Mouse (Mus musculus) spleen, adult 2 months (tissue): ENCODE measurements around the gene Slc22a14. TPM values are rescaled to one million over a fixed set of nuclear protein-coding genes. Genes with fewer than 3 reads are reported as not detected.
A peak's percentile ranks its signal among the peaks of the same experiment; 100 is the strongest.

Experiments
- DNase-seq, 2 experiments: peaks; one replicate each; pipeline versions ENCODE4 v3.0.0 to v3.0.0-alpha.2; 2012 to 2021; ENCODE audit warnings: low spot score in 2 of 2, low read depth in 1 of 2
- H3K27ac ChIP-seq: fragments of 200-500 bp; 2 replicates; pipeline ENCODE4 v1.5.1; 2012; ENCODE audit warnings: low read length, inconsistent platforms; ENCODE audit not compliant: insufficient read depth
- H3K27me3 ChIP-seq: fragments of 200-500 bp; 2 replicates; pipeline ENCODE4 v1.6.1; 2012; ENCODE audit warnings: mild to moderate bottlenecking, moderate library complexity, low read length, inconsistent platforms; ENCODE audit not compliant: control insufficient read depth, insufficient read depth
- H3K36me3 ChIP-seq: fragments of 200-500 bp; 2 replicates; pipeline ENCODE4 v1.6.1; 2012; ENCODE audit warnings: mild to moderate bottlenecking, low read length, inconsistent platforms; ENCODE audit not compliant: control insufficient read depth, insufficient read depth
- H3K4me1 ChIP-seq: fragments of 200-500 bp; 2 replicates; pipeline ENCODE4 v1.6.1; 2011; ENCODE audit warnings: inconsistent platforms; ENCODE audit not compliant: control insufficient read depth, insufficient read depth, insufficient read length
- H3K4me3 ChIP-seq: fragments of 200-500 bp; 2 replicates; pipeline ENCODE4 v1.5.1; 2011; ENCODE audit warnings: mild to moderate bottlenecking, inconsistent platforms; ENCODE audit not compliant: insufficient read depth, insufficient read length; ENCODE audit errors: extremely low read depth
- CTCF ChIP-seq: fragments of 200-500 bp; IDR thresholded peaks from 2 replicates; pipeline ENCODE4 v1.5.1; 2011; ENCODE audit warnings: mild to moderate bottlenecking, inconsistent platforms; ENCODE audit not compliant: insufficient read depth, insufficient read length, insufficient replicate concordance; ENCODE audit errors: extremely low read depth
- POLR2A ChIP-seq: fragments of 200-500 bp; IDR thresholded peaks from 2 replicates; pipeline ENCODE4 v1.6.1; 2011; ENCODE audit warnings: low read depth, low read length, inconsistent platforms
- WGBS: fragments of 180-500 bp; shearing (Covaris S2); methylation state at CpG from one replicate; pipeline ENCODE4 v1.1.7; 2018; 5-methylcytosine and 5-hydroxymethylcytosine counted together
- polyA plus RNA-seq: library from polyadenylated mRNA; depleted of rRNA; stranded (reverse); fragments of >200 nt; gene quantifications from 2 replicates; pipeline ENCODE4 v1.2.3, GENCODE M21; 2012

Gene Slc22a14
- polyA plus RNA-seq, 1 experiment: 0.22 TPM

- H3K27ac ChIP-seq: no peak overlapping the region
- H3K36me3 ChIP-seq: no peaks in the 10 kb centered on the region
- no peak overlapping the region for H3K4me3 ChIP-seq
- TF ChIP-seq POLR2A: no peak
- TF ChIP-seq CTCF: 0 out of 2 replicates have a peak, but pooled peaks have one; percentile 32
- no peaks in the 10 kb centered on the region for H3K4me1 ChIP-seq
- 47% methylated on average over 11 of the region's 11 CpGs for WGBS
- DNase-seq: no peak
- H3K27me3 ChIP-seq: no peaks in the 10 kb centered on the region
Measured at GRCm38 (mm10) chr9:119192202-119192990, 173.0 kb downstream of the Slc22a14 start.

GRCm38 (mm10) chr9:119181241-119181728, 184.1 kb downstream of the Slc22a14 start:
- Histone ChIP-seq H3K27ac (no peak overlapping the region), H3K4me3 (no peak overlapping the region), H3K4me1 (no peaks in the 10 kb centered on the region), H3K36me3 (no peaks in the 10 kb centered on the region), H3K27me3 (no peaks in the 10 kb centered on the region)
- no peak for TF ChIP-seq CTCF
- no peak for TF ChIP-seq POLR2A
- no peak for DNase-seq
- 65% methylated on average over 3 of the region's 3 CpGs for WGBS

- no peak for DNase-seq
- no peaks in the 10 kb centered on the region for H3K36me3 ChIP-seq
- no peak overlapping the region for H3K27ac ChIP-seq
- no peaks in the 10 kb centered on the region for H3K4me1 ChIP-seq
- 87% methylated on average over 11 of the region's 11 CpGs for WGBS
- no peaks in the 10 kb centered on the region for H3K27me3 ChIP-seq
- no peak overlapping the region for H3K4me3 ChIP-seq
- TF ChIP-seq POLR2A (no peak), CTCF (no peak)
Measured at GRCm38 (mm10) chr9:119179292-119179691, 186.1 kb downstream of the Slc22a14 start.

- Histone ChIP-seq H3K36me3 (no peaks in the 10 kb centered on the region), H3K27me3 (no peaks in the 10 kb centered on the region), H3K27ac (no peak overlapping the region), H3K4me1 (no peaks in the 10 kb centered on the region), H3K4me3 (no peak overlapping the region)
- no peak for TF ChIP-seq CTCF
- TF ChIP-seq POLR2A: no peak
- DNase-seq: no peak
- 93% methylated on average over 2 of the region's 2 CpGs for WGBS
Measured at GRCm38 (mm10) chr9:119167608-119168007, 197.7 kb downstream of the Slc22a14 start.

- TF ChIP-seq POLR2A: no peak
- TF ChIP-seq CTCF: no peak
- WGBS: 95% methylated on average over 6 of the region's 6 CpGs
- no peaks in the 10 kb centered on the region for H3K36me3 ChIP-seq
- no peaks in the 10 kb centered on the region for H3K4me1 ChIP-seq
- no peak overlapping the region for H3K4me3 ChIP-seq
- DNase-seq: no peak
- no peaks in the 10 kb centered on the region for H3K27me3 ChIP-seq
- no peak overlapping the region for H3K27ac ChIP-seq
Measured at GRCm38 (mm10) chr9:119165548-119165947, 199.8 kb downstream of the Slc22a14 start.

- Histone ChIP-seq H3K36me3 (no peaks in the 10 kb centered on the region), H3K4me3 (no peak overlapping the region), H3K4me1 (no peaks in the 10 kb centered on the region), H3K27me3 (no peaks in the 10 kb centered on the region; the same call in 1 of the 2 replicates), H3K27ac (no peak overlapping the region)
- 81% methylated on average over 7 of the region's 7 CpGs for WGBS
- no peak for DNase-seq
- TF ChIP-seq CTCF: no peak
- TF ChIP-seq POLR2A: no peak
Measured at GRCm38 (mm10) chr9:119164743-119165142, 200.6 kb downstream of the Slc22a14 start.

- WGBS: 91% methylated on average over 3 of the region's 3 CpGs
- peaks cover 2% of the 10 kb centered on the region; the same call in 1 of the 2 replicates for H3K4me1 ChIP-seq
- H3K27me3 ChIP-seq: peaks cover 7% of the 10 kb centered on the region
- no peak for DNase-seq
- TF ChIP-seq CTCF: no peak
- no peaks in the 10 kb centered on the region for H3K36me3 ChIP-seq
- H3K4me3 ChIP-seq: no peak overlapping the region
- H3K27ac ChIP-seq: no peak overlapping the region
Measured at GRCm38 (mm10) chr9:119160689-119161088, 204.7 kb downstream of the Slc22a14 start.
